Mouse (Mus musculus): ENCODE data around the gene Ap1b1. TPM values are rescaled to one million over a fixed set of nuclear protein-coding genes. Genes with fewer than 3 reads are reported as not detected.

Gene Ap1b1
- polyA plus RNA-seq, 1 experiment from 2014 or later: 48.9 TPM

DNA sequence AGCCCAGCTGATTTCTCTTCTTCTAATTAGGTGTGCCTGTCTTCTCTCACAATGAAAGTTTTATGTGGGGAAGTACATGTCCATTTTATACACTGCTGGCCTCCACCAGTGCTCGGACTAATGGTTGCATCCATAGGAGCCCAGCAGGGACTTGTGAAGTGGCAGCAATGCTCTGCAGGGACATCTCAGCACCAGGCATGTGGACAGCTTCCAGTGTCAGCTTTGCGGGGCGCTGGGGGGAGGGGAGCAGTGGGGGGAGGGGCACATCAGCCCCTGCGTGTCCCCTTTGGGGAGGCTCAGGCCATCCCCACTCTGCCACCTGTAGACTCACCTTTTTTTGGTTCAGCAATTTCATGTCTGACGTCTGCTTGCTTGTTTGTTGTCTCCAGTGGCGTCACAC lies 33.2 kb upstream of the Ap1b1 start:
- Histone ChIP-seq H3K4me3 (ENCODE audit: low read depth, low read length) (no peak overlapping the region), H3K27me3 (ENCODE audit: insufficient read depth, low read length) (peaks cover 37% of the 10 kb centered on the region), H3K4me1 (ENCODE audit: insufficient read depth) (no peaks in the 10 kb centered on the region), H3K4me2 (no peak overlapping the region), H3K36me3 (ENCODE audit: insufficient read depth) (no peaks in the 10 kb centered on the region), H3K9ac (no peak overlapping the region), H3K9me3 (ENCODE audit: low read depth, low read length) (no peaks in the 10 kb centered on the region), H3K27ac (ENCODE audit: low read depth) (no peak overlapping the region)
- ATAC-seq (ENCODE audit: insufficient read depth): no peak
- 5% methylated on average over 6 of the region's 6 CpGs for WGBS
- TF ChIP-seq CTCF (IDR thresholded peaks at IDR 0.05; ENCODE audit: low read depth): no peak
- DNase-seq: peak; percentile 25

DNA sequence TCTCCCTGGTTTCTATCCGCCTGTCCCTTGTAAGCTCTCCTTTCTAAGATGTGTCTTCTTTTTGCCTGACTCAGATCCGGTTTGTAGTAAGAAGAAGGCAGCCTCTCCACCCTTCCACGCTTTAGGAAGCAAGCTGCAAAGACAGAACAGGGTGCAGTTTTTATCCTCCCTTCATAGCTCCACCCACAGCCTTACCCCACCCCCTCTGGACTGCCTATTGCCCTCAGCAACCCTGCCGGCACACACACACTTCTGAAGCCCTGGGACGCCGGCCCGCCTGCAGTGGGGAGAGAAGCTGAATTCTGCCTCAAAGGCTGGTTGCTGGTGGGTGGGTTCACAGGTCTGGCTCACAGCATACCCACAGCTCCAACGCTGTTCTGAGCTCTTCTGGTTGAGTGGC lies 32.7 kb upstream of the Ap1b1 start:
- Histone ChIP-seq H3K27ac (ENCODE audit: low read depth) (no peak overlapping the region), H3K27me3 (ENCODE audit: insufficient read depth, low read length) (peaks cover 32% of the 10 kb centered on the region), H3K9ac (no peak overlapping the region), H3K4me3 (ENCODE audit: low read depth, low read length) (no peak overlapping the region), H3K9me3 (ENCODE audit: low read depth, low read length) (no peaks in the 10 kb centered on the region), H3K36me3 (ENCODE audit: insufficient read depth) (no peaks in the 10 kb centered on the region), H3K4me1 (ENCODE audit: insufficient read depth) (no peaks in the 10 kb centered on the region), H3K4me2 (no peak overlapping the region)
- no peak for ATAC-seq (ENCODE audit: insufficient read depth)
- 2% methylated on average over 8 of the region's 8 CpGs for WGBS
- no peak for DNase-seq
- no peak for TF ChIP-seq CTCF (IDR thresholded peaks at IDR 0.05; ENCODE audit: low read depth)

DNA sequence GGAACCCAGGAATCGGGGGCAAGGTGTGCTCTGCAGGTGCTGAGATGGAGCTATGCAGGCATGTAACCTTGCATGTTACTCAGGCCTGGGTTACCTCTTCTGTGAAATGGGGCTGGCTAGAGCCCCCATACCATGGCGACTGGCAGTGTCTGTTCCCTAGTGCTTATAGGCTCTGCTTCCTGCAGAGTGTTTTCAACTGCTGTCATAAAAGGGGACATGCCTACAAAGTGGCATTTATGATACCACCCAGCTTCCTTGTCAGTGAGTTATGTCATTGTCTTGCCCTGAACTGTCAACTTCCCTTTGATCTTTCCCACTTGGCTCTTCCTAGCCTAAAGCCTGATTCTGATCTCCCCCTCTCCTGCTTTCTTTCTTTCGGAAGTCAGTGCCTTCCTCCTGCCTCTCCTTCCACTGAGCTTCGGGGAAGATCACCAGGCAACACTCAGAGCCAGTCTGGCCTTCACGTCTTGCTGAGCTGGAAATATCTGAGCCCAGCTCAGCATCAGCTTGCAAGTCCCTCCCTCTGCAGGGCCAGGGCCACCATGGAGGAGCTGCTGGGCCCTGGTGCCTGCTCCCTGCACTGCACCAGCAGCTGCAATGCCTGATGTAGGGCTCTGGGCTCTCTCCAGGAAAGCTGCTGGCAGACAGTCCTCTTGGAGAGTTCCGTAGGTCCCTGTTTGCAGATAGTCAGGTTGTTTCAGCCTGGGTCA lies 23.4 kb upstream of the Ap1b1 start:
- Histone ChIP-seq H3K4me3 (ENCODE audit: low read depth, low read length) (no peak overlapping the region), H3K9me3 (ENCODE audit: low read depth, low read length) (no peaks in the 10 kb centered on the region), H3K9ac (no peak overlapping the region), H3K36me3 (ENCODE audit: insufficient read depth) (no peaks in the 10 kb centered on the region), H3K4me2 (no peak overlapping the region), H3K27me3 (ENCODE audit: insufficient read depth, low read length) (no peaks in the 10 kb centered on the region), H3K27ac (ENCODE audit: low read depth) (no peak overlapping the region), H3K4me1 (ENCODE audit: insufficient read depth) (no peaks in the 10 kb centered on the region)
- no peak for TF ChIP-seq CTCF (IDR thresholded peaks at IDR 0.05; ENCODE audit: low read depth)
- 48% methylated on average over 6 of the region's 6 CpGs for WGBS
- DNase-seq (no peak), ATAC-seq (ENCODE audit: insufficient read depth) (no peak)

DNA sequence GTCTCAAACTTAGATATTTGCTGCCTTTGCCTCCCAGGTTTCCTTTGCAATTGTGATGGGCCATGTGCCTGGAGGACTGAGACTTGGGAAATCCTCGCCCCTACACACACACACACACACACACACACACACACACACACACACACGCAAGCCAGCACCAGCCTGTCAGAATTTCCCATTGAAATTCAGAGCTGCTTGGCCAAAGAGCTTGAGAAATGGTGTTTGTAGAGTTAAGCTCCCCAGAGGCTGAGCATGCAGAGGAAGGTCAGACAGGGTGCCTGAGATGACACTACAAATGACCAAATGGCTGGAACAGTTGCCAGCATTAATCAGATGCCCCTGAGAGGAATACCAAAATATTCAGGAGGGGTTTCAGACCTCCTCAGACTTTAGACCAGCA lies 20.3 kb upstream of the Ap1b1 start:
- Histone ChIP-seq H3K4me3 (ENCODE audit: low read depth, low read length) (no peak overlapping the region), H3K27ac (ENCODE audit: low read depth) (no peak overlapping the region), H3K36me3 (ENCODE audit: insufficient read depth) (no peaks in the 10 kb centered on the region), H3K27me3 (ENCODE audit: insufficient read depth, low read length) (no peaks in the 10 kb centered on the region), H3K4me2 (no peak overlapping the region), H3K9me3 (ENCODE audit: low read depth, low read length) (no peaks in the 10 kb centered on the region), H3K9ac (no peak overlapping the region), H3K4me1 (ENCODE audit: insufficient read depth) (no peaks in the 10 kb centered on the region)
- WGBS: 45% methylated on average over 2 of the region's 2 CpGs
- ATAC-seq (ENCODE audit: insufficient read depth) (no peak), DNase-seq (no peak)
- TF ChIP-seq CTCF (IDR thresholded peaks at IDR 0.05; ENCODE audit: low read depth): no peak

DNA sequence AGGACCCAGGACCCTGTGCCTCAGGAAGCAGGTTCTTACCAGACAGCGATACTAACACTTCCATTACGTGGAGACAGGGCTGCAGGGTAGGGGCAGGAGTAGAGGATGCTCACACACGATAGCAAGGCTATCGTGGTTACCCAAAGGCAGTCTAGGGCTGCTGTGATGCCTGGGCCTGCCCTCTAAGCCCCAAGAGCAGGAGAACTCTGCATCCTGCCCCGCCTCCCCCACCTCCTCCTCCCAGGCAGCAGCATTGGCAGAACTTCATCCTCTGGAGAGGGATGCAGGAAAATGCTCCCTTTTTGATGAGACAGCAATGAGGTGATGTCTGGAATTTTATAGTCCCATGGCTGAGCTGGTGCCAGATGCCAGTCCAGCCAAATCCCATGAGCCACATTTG lies 19.7 kb upstream of the Ap1b1 start:
- WGBS: 69% methylated on average over 5 of the region's 5 CpGs

DNA sequence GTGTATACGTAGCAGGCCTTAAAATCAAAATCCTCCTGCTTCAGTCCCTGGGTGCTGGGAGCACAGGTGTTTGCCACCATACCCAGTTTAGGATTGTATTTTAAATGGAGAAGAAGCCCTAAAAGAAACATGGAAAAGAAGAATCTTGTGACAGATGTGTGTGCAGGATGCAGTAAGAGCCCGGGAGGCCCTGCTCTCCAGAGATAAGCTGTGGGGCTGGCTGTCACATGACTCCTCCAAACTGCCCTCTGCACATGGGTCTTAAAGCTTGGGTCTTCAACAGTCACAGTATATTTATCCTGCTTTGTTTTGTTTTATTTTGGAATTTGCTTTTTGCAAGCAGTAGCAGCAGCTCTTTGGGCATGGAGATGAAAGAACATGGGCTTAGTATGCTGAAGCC lies 19.1 kb upstream of the Ap1b1 start:
- no peak for TF ChIP-seq CTCF (IDR thresholded peaks at IDR 0.05; ENCODE audit: low read depth)
- Histone ChIP-seq H3K36me3 (ENCODE audit: insufficient read depth) (no peaks in the 10 kb centered on the region), H3K4me2 (no peak overlapping the region), H3K9ac (no peak overlapping the region), H3K27me3 (ENCODE audit: insufficient read depth, low read length) (no peaks in the 10 kb centered on the region), H3K27ac (ENCODE audit: low read depth) (no peak overlapping the region), H3K4me1 (ENCODE audit: insufficient read depth) (no peaks in the 10 kb centered on the region), H3K9me3 (ENCODE audit: low read depth, low read length) (no peaks in the 10 kb centered on the region), H3K4me3 (ENCODE audit: low read depth, low read length) (no peak overlapping the region)
- WGBS: 43% methylated on average over 2 of the region's 2 CpGs
- ATAC-seq (ENCODE audit: insufficient read depth) (no peak; the same call in 1 of the 2 replicates), DNase-seq (no peak)

More for the DNA sequence above, 19.7 kb upstream of the Ap1b1 start:
- Histone ChIP-seq H3K4me3 (ENCODE audit: low read depth, low read length) (no peak overlapping the region), H3K36me3 (ENCODE audit: insufficient read depth) (no peaks in the 10 kb centered on the region), H3K9me3 (ENCODE audit: low read depth, low read length) (no peaks in the 10 kb centered on the region), H3K4me2 (no peak overlapping the region), H3K9ac (no peak overlapping the region), H3K27ac (ENCODE audit: low read depth) (no peak overlapping the region), H3K27me3 (ENCODE audit: insufficient read depth, low read length) (no peaks in the 10 kb centered on the region), H3K4me1 (ENCODE audit: insufficient read depth) (no peaks in the 10 kb centered on the region)
- DNase-seq (no peak), ATAC-seq (ENCODE audit: insufficient read depth) (no peak)
- TF ChIP-seq CTCF (IDR thresholded peaks at IDR 0.05; ENCODE audit: low read depth): no peak

DNA sequence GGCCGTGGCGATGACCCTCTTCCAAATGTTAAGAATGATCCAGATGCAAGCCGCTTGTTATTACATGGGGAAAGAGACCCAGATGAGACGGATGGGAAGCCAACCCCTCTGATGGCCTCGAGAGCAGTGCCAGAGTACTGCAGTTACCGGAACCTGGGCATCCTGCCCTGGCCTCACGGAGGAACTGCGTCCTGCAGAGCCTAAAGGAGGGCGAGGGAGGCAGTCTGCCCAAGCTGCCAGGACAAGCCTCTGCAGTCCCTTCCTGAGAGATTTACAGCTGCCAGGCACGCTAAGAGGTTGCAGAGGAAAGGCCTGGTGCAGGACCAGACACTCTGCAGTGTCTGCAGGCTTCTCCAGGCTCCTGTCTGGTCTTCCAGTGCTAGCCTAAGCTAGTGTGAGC lies 18.2 kb upstream of the Ap1b1 start:
- H3K4me2 ChIP-seq: no peak overlapping the region
- no peak overlapping the region for H3K9ac ChIP-seq
- no peaks in the 10 kb centered on the region for H3K4me1 ChIP-seq (ENCODE audit: insufficient read depth)
- TF ChIP-seq CTCF (IDR thresholded peaks at IDR 0.05; ENCODE audit: low read depth): no peak
- H3K27ac ChIP-seq (ENCODE audit: low read depth): no peak overlapping the region
- ATAC-seq (ENCODE audit: insufficient read depth) (no peak), DNase-seq (no peak)
- H3K4me3 ChIP-seq (ENCODE audit: low read depth, low read length): no peak overlapping the region
- H3K27me3 ChIP-seq (ENCODE audit: insufficient read depth, low read length): no peaks in the 10 kb centered on the region
- no peaks in the 10 kb centered on the region for H3K36me3 ChIP-seq (ENCODE audit: insufficient read depth)
- no peaks in the 10 kb centered on the region for H3K9me3 ChIP-seq (ENCODE audit: low read depth, low read length)
- 70% methylated on average over 10 of the region's 10 CpGs for WGBS

All from lung, embryonic 14.5 days (tissue).